Mouse (Mus musculus) cortical plate, adult 2 months (tissue): ENCODE measurements around the gene Pcsk4. TPM values are rescaled to one million over a fixed set of nuclear protein-coding genes. Genes with fewer than 3 reads are reported as not detected.

Source experiments
- H3K27ac ChIP-seq: fragments of 200-500 bp; 2 replicates; pipeline ENCODE4 v1.5.1; 2012; ENCODE audit warnings: low read length, control low read depth, inconsistent platforms; ENCODE audit not compliant: insufficient read depth
- H3K4me1 ChIP-seq: fragments of 200-500 bp; 2 replicates; pipeline ENCODE4 v1.6.1; 2011; ENCODE audit warnings: low read length; ENCODE audit not compliant: control insufficient read depth, insufficient read depth
- H3K4me3 ChIP-seq: fragments of 200-500 bp; 2 replicates; pipeline ENCODE4 v1.5.1; 2011; ENCODE audit warnings: mild to moderate bottlenecking, low read length, control low read depth; ENCODE audit not compliant: insufficient read depth
- CTCF ChIP-seq: fragments of 200-500 bp; IDR thresholded peaks from 2 replicates; pipeline ENCODE4 v1.5.1; 2011; ENCODE audit warnings: mild to moderate bottlenecking, control low read depth, low read length; ENCODE audit not compliant: insufficient read depth; ENCODE audit errors: extremely low read depth
- POLR2A ChIP-seq: fragments of 200-500 bp; IDR thresholded peaks from 2 replicates; pipeline ENCODE4 v1.6.1; 2011; ENCODE audit warnings: mild to moderate bottlenecking, low read length, control low read depth; ENCODE audit not compliant: insufficient read depth; ENCODE audit errors: extremely low read depth
- polyA plus RNA-seq: library from polyadenylated mRNA; depleted of rRNA; stranded (reverse); fragments of >200 nt; gene quantifications from 2 replicates; pipeline ENCODE4 v1.2.3, GENCODE M21; 2012

The Pcsk4 gene
- polyA plus RNA-seq, 1 experiment = 13.9 TPM

GRCm38 (mm10) chr10:80315315-80315714 lies 14.0 kb downstream of the Pcsk4 start:
- TF ChIP-seq CTCF (no peak), POLR2A (no peak)
- peaks cover 5% of the 10 kb centered on the region for H3K4me1 ChIP-seq
- H3K27ac ChIP-seq = no peak overlapping the region
- H3K4me3 ChIP-seq = no peak overlapping the region

GRCm38 (mm10) chr10:80314494-80315001 lies 14.8 kb downstream of the Pcsk4 start:
- Histone ChIP-seq H3K4me1 (peaks cover 4% of the 10 kb centered on the region), H3K4me3 (no peak overlapping the region), H3K27ac (no peak overlapping the region)
- TF ChIP-seq POLR2A = no peak
- TF ChIP-seq CTCF = no peak

- Histone ChIP-seq H3K27ac (no peak overlapping the region), H3K4me3 (no peak overlapping the region)
Measured at GRCm38 (mm10) chr10:80313627-80314201, 15.6 kb downstream of the Pcsk4 start.

GRCm38 (mm10) chr10:80312586-80313504 lies 16.5 kb downstream of the Pcsk4 start:
- TF ChIP-seq POLR2A (no peak), CTCF (no peak)
- Histone ChIP-seq H3K4me1 (no peaks in the 10 kb centered on the region), H3K27ac (no peak overlapping the region), H3K4me3 (no peak overlapping the region)

More at GRCm38 (mm10) chr10:80313627-80314201, 15.6 kb downstream of the Pcsk4 start:
- H3K4me1 ChIP-seq = no peaks in the 10 kb centered on the region
- TF ChIP-seq CTCF = no peak

GRCm38 (mm10) chr10:80311560-80311959 lies 17.7 kb downstream of the Pcsk4 start:
- no peak overlapping the region for H3K4me3 ChIP-seq
- H3K4me1 ChIP-seq = no peaks in the 10 kb centered on the region
- TF ChIP-seq CTCF (no peak), POLR2A (no peak)
- H3K27ac ChIP-seq = no peak overlapping the region

- H3K4me1 ChIP-seq = peaks cover 8% of the 10 kb centered on the region
- H3K4me3 ChIP-seq = no peak overlapping the region
- TF ChIP-seq CTCF (no peak), POLR2A (no peak)
- H3K27ac ChIP-seq = no peak overlapping the region
Measured at GRCm38 (mm10) chr10:80304862-80305261, 24.4 kb downstream of the Pcsk4 start.

- Histone ChIP-seq H3K27ac (no peak overlapping the region), H3K4me3 (no peak overlapping the region), H3K4me1 (peaks cover 8% of the 10 kb centered on the region)
- TF ChIP-seq CTCF (no peak), POLR2A (no peak)
Measured at GRCm38 (mm10) chr10:80304458-80304857, 24.8 kb downstream of the Pcsk4 start.

GRCm38 (mm10) chr10:80302471-80302881 lies 26.8 kb downstream of the Pcsk4 start:
- H3K27ac ChIP-seq = peak overlapping the region; percentile 78; the same call in 1 of the 2 replicates
- H3K4me1 ChIP-seq = peaks cover 11% of the 10 kb centered on the region
- no peak for TF ChIP-seq CTCF
- no peak for TF ChIP-seq POLR2A
- H3K4me3 ChIP-seq = no peak overlapping the region

GRCm38 (mm10) chr10:80302082-80302355 lies 27.3 kb downstream of the Pcsk4 start:
- Histone ChIP-seq H3K4me3 (0 out of 2 replicates have a peak overlapping the region, but pooled peaks have one; percentile 7), H3K27ac (peak overlapping the region; percentile 78; the same call in 1 of the 2 replicates), H3K4me1 (peaks cover 13% of the 10 kb centered on the region)
- TF ChIP-seq POLR2A (no peak), CTCF (no peak)
